Mouse (Mus musculus) neural tube, embryonic 14.5 days (tissue): ENCODE measurements around the gene Rnf157. TPM values are rescaled to one million over a fixed set of nuclear protein-coding genes. Genes with fewer than 3 reads are reported as not detected.

Source experiments
- ATAC-seq: fragments of 200-750 bp; cut with Nextera tagmentation; 2 replicates; pipeline ENCODE4 v1.8.0; 2017; ENCODE audit warnings: low read depth, mild to moderate bottlenecking, moderate TSS enrichment, moderate library complexity
- H3K27ac ChIP-seq: fragments of 300-500 bp; sonication (generic); 2 replicates; pipeline ENCODE4 v1.5.1; 2014; ENCODE audit warnings: low read depth, mild to moderate bottlenecking, control low read depth, low read length, moderate library complexity, mixed read lengths
- H3K27me3 ChIP-seq: fragments of 300-500 bp; sonication (generic); 2 replicates; pipeline ENCODE4 v1.6.1; 2014; ENCODE audit warnings: low read length; ENCODE audit not compliant: control insufficient read depth, insufficient read depth
- H3K36me3 ChIP-seq: fragments of 300-500 bp; sonication (generic); 2 replicates; pipeline ENCODE4 v1.6.1; 2014; ENCODE audit warnings: low read length, mixed read lengths; ENCODE audit not compliant: control insufficient read depth, insufficient read depth
- H3K4me1 ChIP-seq: fragments of 300-500 bp; sonication (generic); 2 replicates; pipeline ENCODE4 v1.6.1; 2014; ENCODE audit warnings: low read length; ENCODE audit not compliant: control insufficient read depth, insufficient read depth
- H3K4me2 ChIP-seq: fragments of 300-500 bp; sonication (generic); 2 replicates; pipeline ENCODE4 v1.6.1; 2014; ENCODE audit warnings: mild to moderate bottlenecking, low read depth, low read length, control low read depth
- H3K4me3 ChIP-seq: fragments of 300-500 bp; sonication (generic); 2 replicates; pipeline ENCODE4 v1.5.1; 2014; ENCODE audit warnings: low read depth, low read length, control low read depth, mixed read lengths
- H3K9ac ChIP-seq: fragments of 300-500 bp; sonication (generic); replicated peaks from 2 replicates; pipeline ENCODE4 v1.6.1; 2014; ENCODE audit warnings: low read depth, mild to moderate bottlenecking, control low read depth, low read length, mixed read lengths
- H3K9me3 ChIP-seq: fragments of 300-500 bp; sonication (generic); 2 replicates; pipeline ENCODE4 v1.6.1; 2016; ENCODE audit warnings: low read length; ENCODE audit not compliant: control insufficient read depth
- WGBS: fragments of 180-500 bp; shearing (Covaris S2); extraction: QIAGEN DNeasy Blood & Tissue Kit; methylation state at CpG from one replicate; pipeline ENCODE4 v1.1.7; 2014; 5-methylcytosine and 5-hydroxymethylcytosine counted together
- polyA plus RNA-seq: library from polyadenylated mRNA; unstranded; fragments of >200 nt; fragmentation: Nextera tagmentation; extraction: Ambion mirVana; gene quantifications from 2 replicates; pipeline ENCODE4 v1.2.1, GENCODE M21; 2014

Gene Rnf157
- polyA plus RNA-seq, 1 experiment from 2014 or later, result 63.5 TPM

GRCm38 (mm10) chr11:116435992-116436724, 23.3 kb upstream of the Rnf157 start:
- no peaks in the 10 kb centered on the region for H3K27me3 ChIP-seq
- peak overlapping the region; percentile 88 for H3K4me2 ChIP-seq
- ATAC-seq, result no peak
- H3K36me3 ChIP-seq, result peaks cover 10% of the 10 kb centered on the region
- peak overlapping the region; percentile 17; the same call in 1 of the 2 replicates for H3K9ac ChIP-seq
- no peak overlapping the region for H3K27ac ChIP-seq
- no peaks in the 10 kb centered on the region for H3K9me3 ChIP-seq
- 59% methylated on average over 5 of the region's 5 CpGs for WGBS
- peaks cover 24% of the 10 kb centered on the region for H3K4me1 ChIP-seq
- H3K4me3 ChIP-seq, result peak overlapping the region; percentile 78; the same call in 1 of the 2 replicates

GRCm38 (mm10) chr11:116434967-116435752, 22.3 kb upstream of the Rnf157 start:
- WGBS, result 50% methylated on average over 12 of the region's 12 CpGs

GRCm38 (mm10) chr11:116434287-116434966, 21.6 kb upstream of the Rnf157 start:
- no peaks in the 10 kb centered on the region for H3K9me3 ChIP-seq
- peak; percentile 22 for ATAC-seq
- WGBS, result under 1% methylated on average over 34 of the region's 67 CpGs
- peak overlapping the region; percentile 92 for H3K27ac ChIP-seq
- H3K36me3 ChIP-seq, result peaks cover 10% of the 10 kb centered on the region
- H3K4me1 ChIP-seq, result peaks cover 24% of the 10 kb centered on the region
- peak overlapping the region; percentile 94 for H3K9ac ChIP-seq
- H3K4me3 ChIP-seq, result peak overlapping the region; percentile 78
- H3K4me2 ChIP-seq, result peak overlapping the region; percentile 88
- H3K27me3 ChIP-seq, result no peaks in the 10 kb centered on the region

More at GRCm38 (mm10) chr11:116434967-116435752, 22.3 kb upstream of the Rnf157 start:
- H3K27ac ChIP-seq, result peak overlapping the region; percentile 92
- H3K9me3 ChIP-seq, result no peaks in the 10 kb centered on the region
- peak overlapping the region; percentile 88 for H3K4me2 ChIP-seq
- H3K27me3 ChIP-seq, result no peaks in the 10 kb centered on the region
- H3K9ac ChIP-seq, result peak overlapping the region; percentile 94
- ATAC-seq, result no peak
- H3K36me3 ChIP-seq, result peaks cover 10% of the 10 kb centered on the region
- peak overlapping the region; percentile 78 for H3K4me3 ChIP-seq
- H3K4me1 ChIP-seq, result peaks cover 24% of the 10 kb centered on the region

GRCm38 (mm10) chr11:116433356-116434286, 20.8 kb upstream of the Rnf157 start, which contains the start of gene Ubald2:
Gene Ubald2 (plus strand): TSS chr11:116434094.
- 2% methylated on average over 58 of the region's 66 CpGs for WGBS
- no peaks in the 10 kb centered on the region for H3K27me3 ChIP-seq
- peaks cover 24% of the 10 kb centered on the region for H3K4me1 ChIP-seq
- H3K9me3 ChIP-seq, result no peaks in the 10 kb centered on the region
- peak within 1 kb of the TSS; percentile 78 for H3K4me3 ChIP-seq
- peak within 1 kb of the TSS; percentile 88 for H3K4me2 ChIP-seq
- H3K36me3 ChIP-seq, result 0 out of 2 replicates have a peak, but pooled peaks cover 5% of the 10 kb centered on the region
- peak; percentile 98 for ATAC-seq
- H3K27ac ChIP-seq, result peak within 1 kb of the TSS; percentile 92
- H3K9ac ChIP-seq, result peak within 1 kb of the TSS; percentile 94

GRCm38 (mm10) chr11:116432593-116433355, 19.9 kb upstream of the Rnf157 start:
- no peaks in the 10 kb centered on the region for H3K27me3 ChIP-seq
- no peak overlapping the region for H3K27ac ChIP-seq
- no peak overlapping the region for H3K9ac ChIP-seq
- H3K4me3 ChIP-seq, result no peak overlapping the region
- ATAC-seq, result no peak
- H3K4me2 ChIP-seq, result no peak overlapping the region; the same call in 1 of the 2 replicates
- no peaks in the 10 kb centered on the region for H3K9me3 ChIP-seq
- 75% methylated on average over 8 of the region's 8 CpGs for WGBS
- 0 out of 2 replicates have a peak, but pooled peaks cover 5% of the 10 kb centered on the region for H3K36me3 ChIP-seq
- H3K4me1 ChIP-seq, result peaks cover 24% of the 10 kb centered on the region

- peaks cover 21% of the 10 kb centered on the region for H3K4me1 ChIP-seq
- 0 out of 2 replicates have a peak, but pooled peaks cover 5% of the 10 kb centered on the region for H3K36me3 ChIP-seq
- WGBS, result 73% methylated on average over 6 of the region's 6 CpGs
- no peak overlapping the region for H3K4me2 ChIP-seq
- H3K27me3 ChIP-seq, result no peaks in the 10 kb centered on the region
- H3K27ac ChIP-seq, result no peak overlapping the region
- no peaks in the 10 kb centered on the region for H3K9me3 ChIP-seq
- no peak for ATAC-seq
- no peak overlapping the region for H3K4me3 ChIP-seq
- H3K9ac ChIP-seq, result no peak overlapping the region
Measured at GRCm38 (mm10) chr11:116432127-116432526, 19.3 kb upstream of the Rnf157 start.

GRCm38 (mm10) chr11:116431428-116432077, 18.7 kb upstream of the Rnf157 start:
- ATAC-seq, result no peak
- WGBS, result 64% methylated on average over 11 of the region's 11 CpGs
- H3K36me3 ChIP-seq, result no peaks in the 10 kb centered on the region
- H3K27me3 ChIP-seq, result no peaks in the 10 kb centered on the region
- peaks cover 16% of the 10 kb centered on the region for H3K4me1 ChIP-seq
- no peak overlapping the region for H3K4me2 ChIP-seq
- no peak overlapping the region for H3K9ac ChIP-seq
- H3K27ac ChIP-seq, result no peak overlapping the region
- H3K9me3 ChIP-seq, result no peaks in the 10 kb centered on the region
- no peak overlapping the region for H3K4me3 ChIP-seq
